Mouse (Mus musculus) frontal cortex, postnatal 14 days (tissue): Measurements from ENCODE around the gene Grk6.

ENCODE experiments used
- DNase-seq, 2 experiments: peaks; one replicate each; pipeline ENCODE4 v3.0.0; 2022; ENCODE audit warnings: low spot score in 2 of 2

Grk6 gene

DNA sequence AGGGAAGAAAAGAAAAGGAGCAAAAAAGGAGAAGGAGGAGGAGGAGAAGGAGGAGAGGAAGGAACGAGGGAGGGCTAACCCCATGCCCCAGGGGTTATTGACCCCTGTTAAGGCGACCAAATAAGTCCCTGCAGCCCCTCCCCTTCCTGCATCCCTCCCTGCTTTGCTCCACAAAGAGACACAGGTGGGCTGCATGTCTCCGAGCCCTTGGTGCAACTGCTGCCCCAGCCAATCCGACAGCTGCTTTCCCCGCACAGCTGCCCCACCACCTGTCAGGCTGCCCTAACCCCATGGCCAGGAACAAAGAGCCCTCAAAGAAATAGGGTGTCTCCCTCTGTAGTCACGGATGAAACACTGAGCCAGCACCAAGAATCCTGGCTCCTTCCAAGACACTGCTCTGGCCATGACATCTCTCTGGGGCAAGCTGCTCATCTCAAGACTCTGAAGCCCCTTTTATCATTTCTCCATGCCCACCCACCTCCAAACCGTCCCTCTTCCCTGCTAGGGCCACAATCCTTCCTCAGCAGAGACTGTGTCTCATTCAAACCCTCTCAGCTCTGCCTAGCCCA, 39.7 kb downstream of the Grk6 start:
- no peak for DNase-seq

DNA sequence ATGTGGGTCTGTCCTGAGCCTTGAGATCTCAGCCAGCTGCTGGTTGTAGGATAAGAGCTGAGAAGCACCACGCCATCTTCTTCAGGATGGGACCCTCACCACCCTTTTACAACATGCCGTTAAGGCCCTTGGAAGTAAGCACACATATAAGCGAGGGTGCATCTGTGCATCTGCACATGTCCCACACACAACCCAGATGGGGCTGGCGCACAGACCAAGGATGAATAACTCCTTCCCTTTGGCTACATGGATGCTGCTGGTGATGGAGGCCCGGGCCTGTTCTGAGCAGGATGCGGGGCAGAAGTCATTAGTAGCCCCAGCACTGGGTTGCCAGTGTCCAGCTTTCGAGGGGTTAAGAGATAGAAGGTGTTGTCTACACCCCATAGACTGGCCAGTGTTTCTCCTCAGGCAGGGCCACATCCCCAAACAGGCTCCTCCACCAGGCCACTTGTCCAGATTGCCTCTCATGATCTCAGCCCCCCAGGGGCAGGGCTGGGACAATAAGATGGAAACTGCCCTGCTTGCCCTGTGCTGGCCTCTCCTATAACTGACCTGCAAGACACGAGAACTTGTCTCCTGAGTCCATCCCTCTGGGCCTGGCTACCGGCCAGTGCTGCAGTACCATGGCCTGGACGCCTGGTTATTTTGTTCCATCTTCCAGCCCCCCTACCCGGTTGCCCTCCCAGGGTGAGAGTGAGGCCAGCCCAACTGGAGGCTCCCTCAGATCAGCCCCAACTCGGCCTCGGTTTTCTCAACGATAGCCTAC, 41.3 kb downstream of the Grk6 start:
- DNase-seq, result no peak

DNA sequence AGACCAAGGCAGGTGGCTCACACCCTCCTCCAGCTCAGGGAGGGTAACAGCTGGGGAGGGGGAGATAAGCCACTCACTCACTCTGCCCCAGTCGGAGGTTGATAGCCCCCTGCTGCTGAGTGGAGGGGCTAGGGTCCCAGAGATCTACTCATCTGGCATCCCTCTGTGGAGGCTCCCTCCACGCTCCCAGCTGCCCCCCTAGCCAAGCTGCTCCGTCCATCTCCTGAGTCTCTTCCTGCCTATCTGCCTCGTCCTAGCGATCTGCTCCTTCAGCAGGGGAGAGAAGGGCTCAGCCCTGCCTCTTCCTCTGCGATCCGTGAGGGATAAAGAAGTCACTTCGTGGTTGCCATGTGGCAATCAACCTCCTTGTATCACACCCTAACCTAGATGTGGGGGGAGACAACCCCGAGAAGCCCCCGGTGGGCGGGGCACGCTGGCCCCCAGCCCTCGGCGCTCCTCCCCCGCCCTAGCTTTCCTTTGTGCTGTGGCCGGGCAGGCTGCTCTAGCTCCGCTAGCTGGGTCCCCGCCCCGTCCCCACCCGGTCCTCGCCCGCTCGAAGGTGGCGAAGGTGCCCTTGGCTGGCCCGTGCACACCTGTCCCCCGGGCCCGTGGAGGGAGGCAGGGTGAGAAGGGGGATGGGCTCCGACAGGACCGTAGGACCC, 42.2 kb downstream of the Grk6 start:
- DNase-seq, result no peak

DNA sequence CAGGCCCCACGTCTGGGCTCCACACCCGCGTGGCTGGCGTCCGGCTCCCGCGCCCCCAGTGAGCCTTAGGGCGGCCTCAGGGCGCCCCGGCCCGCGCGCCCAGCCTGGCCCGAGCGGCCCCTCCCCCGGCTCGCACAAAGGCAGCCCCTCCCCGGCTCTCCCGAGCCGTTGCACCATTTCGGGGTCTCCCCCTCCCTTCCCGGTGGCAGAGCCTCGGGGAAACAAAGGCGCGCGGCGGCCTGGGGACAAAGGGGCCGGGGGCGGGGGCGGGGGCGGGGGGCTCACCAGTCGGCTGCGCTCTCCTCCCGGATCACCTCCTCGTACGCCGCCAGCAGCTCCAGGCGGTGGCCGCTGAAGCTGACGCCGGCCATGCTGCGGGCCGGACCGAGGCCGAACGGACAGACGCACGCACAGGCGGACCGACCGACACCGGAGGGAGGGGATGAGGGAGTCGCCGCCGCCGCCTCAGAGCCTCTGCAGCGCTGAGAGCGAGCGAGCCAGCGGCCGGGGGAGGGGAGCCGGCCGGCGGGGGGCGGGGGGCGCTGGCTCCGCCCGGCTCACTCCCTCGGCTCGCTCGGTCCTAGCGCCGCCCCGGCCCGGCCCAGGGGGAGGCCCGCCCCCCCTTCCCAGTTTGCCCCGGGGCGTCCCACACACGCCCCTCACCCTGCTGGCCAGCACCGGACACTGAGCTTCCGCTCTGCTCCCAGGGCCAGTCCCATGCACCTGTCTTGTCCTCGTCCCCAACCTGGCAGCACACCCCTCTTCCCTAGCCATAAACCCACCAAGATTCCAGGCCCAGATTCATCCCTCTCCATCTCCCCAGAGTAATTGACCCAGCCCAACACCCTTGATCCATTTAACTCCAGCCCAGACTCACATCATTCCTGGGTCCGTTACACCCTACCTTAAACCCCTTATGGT, 43.0 kb downstream of the Grk6 start, which contains the start of gene Dbn1:
TSS of gene Dbn1 (minus strand) at position 534 of the 921 bp plus-strand sequence.
- DNase-seq, result no peak

DNA sequence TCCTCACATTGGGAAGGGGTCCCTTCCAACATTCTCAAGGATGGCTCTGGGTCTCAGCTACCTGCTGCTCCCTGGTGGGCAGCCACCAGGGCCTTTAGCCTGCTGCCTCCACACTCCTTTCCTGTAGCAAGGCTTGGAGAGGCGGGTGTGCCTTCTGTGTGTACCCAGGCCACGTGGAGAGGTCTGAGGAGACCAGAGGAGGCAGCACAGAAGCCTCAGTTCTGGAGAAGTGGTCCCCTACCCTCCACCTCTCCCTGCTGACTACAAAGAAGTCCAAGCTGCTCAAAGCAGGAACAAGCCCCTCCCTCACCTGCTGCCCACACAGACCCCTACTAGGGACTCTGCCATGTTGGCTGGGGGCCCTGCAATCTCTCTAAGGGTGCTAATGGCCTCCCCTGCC, 49.4 kb downstream of the Grk6 start:
- DNase-seq, result no peak

DNA sequence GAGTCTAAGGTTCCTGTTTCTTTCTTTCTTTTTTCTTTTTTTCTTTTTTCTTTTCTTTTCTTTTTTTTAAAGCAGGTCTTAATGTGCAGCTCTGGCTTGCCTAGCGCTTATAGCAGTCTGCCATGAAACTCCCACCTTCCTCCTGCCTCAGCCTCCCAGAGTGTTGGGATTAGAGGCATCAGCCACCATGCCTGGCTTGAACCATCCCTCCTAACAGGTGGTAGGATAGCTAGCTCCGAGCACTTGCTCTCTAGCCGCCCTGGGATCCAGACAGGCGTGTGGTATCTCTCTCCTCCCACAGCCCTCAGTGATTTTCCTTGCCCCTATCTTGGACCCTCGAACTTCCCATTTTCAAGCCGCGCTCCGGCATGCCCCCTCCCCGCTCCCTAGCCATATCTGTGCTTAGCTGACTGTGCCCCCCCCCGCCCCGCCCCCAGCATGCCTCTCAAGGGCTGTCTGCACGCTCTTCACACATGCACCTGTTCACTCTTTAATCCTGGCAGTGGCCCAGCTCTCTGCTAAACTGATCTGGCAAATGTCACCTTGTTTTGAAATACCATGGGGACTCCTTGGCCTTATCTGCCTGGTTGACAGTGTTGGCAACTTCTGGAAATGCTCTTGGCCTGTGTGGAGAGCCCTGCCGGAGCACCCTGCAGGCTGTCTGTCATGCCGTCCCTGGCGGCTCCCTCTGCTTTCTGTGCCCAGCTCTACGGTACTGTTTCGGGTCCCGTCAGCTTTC, 50.2 kb downstream of the Grk6 start:
- DNase-seq, result no peak

DNA sequence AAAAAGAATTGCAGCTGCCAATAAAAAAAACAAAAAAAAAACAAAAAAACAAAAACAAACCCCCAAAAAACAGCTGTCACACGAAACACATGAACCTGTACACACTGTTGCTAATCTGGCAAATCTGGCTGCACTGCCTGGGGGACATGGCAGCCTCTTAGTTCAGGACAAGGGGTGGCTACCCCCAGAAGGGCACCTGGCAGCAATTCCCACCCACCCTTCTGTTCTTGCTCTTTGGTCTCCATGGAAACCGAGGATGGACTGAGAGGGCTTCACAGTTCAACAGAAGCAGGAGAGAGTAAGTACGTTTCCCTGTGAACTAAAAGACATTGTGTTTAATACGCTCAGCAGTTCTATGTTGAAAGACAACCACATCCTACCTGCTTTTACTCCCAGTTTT, 50.8 kb downstream of the Grk6 start:
- DNase-seq, result no peak

DNA sequence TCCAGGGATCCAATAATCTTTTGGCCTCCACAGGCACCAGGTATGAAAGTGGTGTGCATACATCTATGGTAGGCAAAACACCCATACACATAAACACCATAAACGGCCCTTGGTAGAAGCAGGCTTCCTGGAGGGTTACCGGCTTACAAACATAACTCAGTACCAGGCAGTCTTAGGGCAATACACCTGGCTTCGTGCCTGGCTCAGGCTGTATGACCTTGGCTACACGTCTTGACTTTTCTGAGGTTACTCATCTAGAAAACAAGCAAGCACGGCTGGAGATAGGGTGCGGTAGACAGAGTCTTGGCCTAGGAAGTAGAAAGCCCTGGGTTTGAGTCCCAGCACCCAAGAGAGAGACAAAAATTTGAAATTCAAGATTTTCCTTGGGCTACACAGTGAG, 51.8 kb downstream of the Grk6 start:
- no peak for DNase-seq

DNA sequence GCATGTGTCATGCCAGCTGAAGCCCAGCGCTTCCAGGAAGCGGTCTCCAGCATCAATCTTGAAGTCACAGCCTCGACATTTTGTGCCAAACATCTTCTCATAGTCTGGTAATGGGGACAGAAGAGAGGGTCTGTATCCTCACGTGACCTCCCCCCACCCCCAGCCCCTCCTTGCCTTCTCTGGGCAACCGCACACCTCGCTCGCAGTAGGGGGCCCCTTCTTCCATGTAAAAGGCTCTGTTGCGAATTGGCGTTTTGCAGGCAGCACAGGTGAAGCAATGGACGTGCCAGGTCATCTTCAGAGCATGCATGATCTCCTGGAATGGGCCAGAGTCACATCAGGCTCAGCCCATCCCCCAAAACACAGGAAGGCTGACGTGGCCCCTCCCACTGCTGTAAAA, 54.0 kb downstream of the Grk6 start:
- no peak for DNase-seq

DNA sequence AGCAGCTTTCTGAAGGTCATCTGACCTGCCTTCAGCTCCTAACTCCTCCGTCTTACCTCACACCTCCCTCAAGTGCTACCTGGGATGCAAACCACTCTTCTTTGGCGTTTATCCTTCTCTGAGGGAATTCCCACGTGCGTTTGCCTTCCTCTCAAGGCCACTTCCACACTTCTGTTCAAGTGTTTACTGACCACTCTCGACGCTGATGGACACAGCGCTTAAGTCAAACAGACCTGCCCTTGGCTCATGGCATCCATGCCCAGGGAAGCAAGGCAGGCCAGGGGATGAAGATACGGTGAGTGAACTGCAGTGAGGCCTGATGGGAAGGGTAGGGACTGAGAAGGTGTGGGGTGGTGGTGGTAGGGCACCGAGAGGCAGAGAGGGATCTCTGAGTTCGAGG, 55.7 kb downstream of the Grk6 start:
- DNase-seq, result no peak

DNA sequence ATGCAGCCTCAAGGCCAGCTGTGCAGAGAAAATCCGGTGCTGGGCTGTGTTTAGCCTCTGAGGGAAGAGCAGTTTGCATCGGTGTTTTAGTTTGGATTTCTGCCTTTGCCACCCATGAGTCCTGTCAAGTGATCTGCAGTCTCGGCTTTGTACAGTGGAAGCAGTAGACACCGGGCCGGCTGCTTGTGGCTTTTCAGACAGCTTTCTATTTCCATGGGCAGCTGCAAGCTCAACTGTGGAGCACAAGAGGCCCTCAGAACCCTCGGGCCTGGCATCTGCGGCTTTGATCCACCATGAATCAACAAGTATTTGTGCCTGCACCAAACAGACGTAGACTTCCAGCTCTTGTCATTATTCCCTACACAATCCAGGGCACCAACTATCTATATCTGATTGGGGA, 57.5 kb downstream of the Grk6 start:
- DNase-seq, result no peak

DNA sequence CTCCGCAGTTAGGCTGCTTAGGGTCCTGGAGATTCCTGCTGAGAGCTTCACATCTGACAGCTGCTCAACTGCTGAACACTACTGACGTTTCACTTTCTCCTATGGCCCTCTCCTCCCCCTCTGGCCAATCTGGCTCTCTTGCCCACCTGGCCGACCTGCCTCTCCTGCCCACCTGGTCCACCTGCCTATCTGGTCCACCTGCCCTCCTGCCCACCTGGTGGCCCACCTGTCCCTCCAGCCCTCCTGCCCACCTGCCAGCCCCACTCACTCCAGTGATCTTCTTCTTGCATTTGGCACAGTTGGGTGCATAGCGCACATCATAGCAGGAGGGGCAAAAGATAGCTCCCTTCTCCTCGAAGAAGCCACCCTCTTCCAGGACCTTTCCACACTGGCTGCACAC, 59.5 kb downstream of the Grk6 start:
- DNase-seq, result no peak

DNA sequence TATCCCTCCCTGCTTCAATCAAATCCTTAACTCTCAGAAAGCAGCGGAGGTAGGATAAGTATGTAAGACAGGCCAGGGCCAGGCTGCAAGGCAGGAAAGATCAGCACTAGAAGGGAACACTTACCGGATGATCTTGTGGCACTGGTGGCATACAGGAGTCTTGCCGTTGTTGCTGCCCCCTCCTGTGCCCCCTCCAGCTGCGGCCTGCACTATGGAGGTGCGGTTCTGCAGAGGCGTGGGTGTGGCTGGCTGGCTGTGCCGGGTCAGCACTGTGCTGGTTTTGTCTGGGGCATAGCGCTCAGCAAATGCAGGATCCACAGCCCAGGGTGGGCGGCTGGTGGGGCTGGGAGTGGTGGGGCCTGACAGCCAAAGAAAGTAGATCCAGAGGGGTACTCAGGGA, 60.9 kb downstream of the Grk6 start:
- DNase-seq, result no peak

DNA sequence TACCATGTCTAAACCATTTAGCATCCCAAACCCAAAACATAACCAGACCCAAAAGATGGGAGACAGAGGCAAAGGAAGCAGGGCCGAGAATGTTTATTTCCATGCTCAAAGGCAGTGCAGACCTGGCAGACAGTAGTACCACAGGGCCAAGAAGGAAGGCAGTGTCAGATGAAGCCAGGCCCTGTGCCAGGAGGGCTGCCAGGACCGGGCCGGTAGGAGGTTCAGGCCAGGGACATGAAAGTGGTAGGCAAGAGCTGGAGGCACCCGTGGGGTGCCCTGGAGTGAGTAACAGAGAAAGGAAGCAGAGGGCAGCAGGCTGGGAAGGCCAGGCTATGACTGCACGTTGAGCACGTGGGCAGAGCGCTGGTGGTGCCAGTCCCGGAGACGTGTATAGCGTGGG, 61.8 kb downstream of the Grk6 start:
- DNase-seq, result no peak

DNA sequence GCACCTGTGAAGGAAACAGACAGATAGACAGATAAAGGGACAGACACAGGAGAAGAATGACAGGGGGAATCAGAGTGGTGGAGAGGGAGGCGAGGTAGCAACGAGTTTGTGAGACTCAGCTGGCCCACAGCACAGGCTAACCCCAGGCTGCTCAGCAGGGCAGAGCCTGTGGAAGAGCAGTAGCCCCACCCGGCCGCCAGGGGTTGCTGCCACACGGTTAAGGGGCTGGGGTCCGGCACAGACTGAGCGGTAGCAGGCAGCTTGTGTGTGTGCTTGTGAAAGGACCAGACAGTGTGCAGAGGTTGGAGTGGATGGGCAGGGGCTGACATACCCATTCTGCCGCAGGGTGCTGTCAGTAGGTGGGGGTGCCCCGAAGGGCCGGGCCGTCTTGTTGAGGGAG, 63.0 kb downstream of the Grk6 start:
- DNase-seq, result no peak

DNA sequence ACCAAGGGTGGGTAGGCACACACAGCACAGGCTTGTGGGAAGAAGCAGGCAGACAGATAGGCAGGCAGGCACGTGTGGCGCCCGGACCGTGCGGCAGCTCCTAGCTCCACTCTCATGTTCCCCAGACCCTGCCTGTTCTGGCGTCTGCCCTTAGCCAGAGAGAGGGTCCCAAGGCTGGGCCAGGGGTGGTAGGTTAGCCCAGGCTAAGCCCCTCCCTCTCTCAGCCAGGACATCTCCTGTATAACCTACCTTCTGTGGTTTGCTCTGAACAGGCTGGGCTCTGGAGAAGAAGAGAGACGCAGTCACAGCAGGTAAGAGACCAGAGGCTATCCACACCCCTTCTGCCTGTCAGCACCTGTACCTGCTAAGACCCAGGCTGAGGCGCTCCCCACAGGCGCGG, 63.7 kb downstream of the Grk6 start:
- no peak for DNase-seq

DNA sequence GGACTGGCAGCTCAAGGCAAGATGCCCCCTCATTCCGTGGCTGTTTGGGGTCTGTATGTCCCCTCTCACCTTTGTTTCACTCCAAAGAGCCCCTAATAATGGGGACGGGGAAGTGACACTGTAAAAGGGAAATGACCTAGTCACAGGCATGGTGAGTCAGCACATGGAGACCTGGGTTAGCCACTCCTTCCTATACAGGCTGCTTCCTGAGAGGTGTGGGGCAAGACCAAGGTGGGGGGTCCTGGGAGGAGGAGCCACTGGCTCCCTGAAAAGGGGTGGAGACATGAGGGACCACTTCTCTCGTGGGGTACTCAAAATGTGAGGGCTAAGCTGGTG, 65.4 kb downstream of the Grk6 start:
- no peak for DNase-seq
